Mouse (Mus musculus) large intestine, adult 2 months (tissue): ENCODE data around the gene Ramac. TPM values are rescaled to one million over a fixed set of nuclear protein-coding genes. Genes with fewer than 3 reads are reported as not detected.
A peak's percentile ranks its signal among the peaks of the same experiment; 100 is the strongest.

ENCODE experiments used
- DNase-seq: peaks from one replicate; pipeline ENCODE4 v3.0.0-alpha.2; 2012; ENCODE audit warnings: low read depth, low spot score
- WGBS: fragments of 180-500 bp; shearing (Covaris S2); methylation state at CpG from one replicate; pipeline ENCODE4 v1.1.7; 2018; 5-methylcytosine and 5-hydroxymethylcytosine counted together
- polyA plus RNA-seq: library from polyadenylated mRNA; depleted of rRNA; stranded (reverse); fragments of >200 nt; gene quantifications from 2 replicates; pipeline ENCODE4 v1.2.3, GENCODE M21; 2012; rRNA removed

The Ramac gene
- polyA plus RNA-seq, 1 experiment: 12.3 TPM

DNA sequence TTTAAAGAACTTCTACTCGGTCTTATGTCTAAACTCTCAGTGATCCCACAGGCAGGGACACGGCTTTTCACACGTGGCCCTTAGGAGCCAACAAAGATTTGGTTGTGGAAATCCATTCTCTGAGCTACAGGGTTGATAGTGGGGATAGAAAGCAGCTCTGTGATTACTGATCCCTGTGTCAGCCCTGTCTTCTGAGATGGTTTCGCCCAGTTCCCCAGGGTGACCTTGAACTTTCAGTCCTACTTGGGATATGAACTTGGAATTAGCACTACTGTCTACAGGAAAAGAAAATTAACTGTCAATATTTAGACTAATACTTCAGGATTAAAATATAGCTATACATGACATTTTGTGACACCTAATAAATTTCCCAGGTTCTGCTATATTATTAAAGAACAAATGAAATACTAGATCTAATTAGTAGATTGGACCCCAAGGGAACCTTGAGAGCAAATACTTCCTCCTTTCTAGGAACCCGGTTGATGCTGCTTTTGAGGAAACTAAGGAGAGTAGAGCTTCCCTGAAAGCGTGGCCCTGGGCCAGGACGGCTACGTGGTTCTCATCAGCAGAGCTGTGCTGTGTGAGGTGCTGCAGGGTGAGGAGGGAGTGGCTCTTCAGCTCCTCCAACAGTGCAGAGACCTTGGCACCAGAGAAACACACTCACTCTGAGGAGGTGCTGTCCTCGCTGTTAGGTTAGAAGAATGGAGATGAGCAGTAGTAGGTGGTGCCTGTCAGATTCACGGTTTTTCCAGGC is 10.2 kb downstream of the Ramac start:
- 42% methylated on average over 10 of the region's 10 CpGs for WGBS
- DNase-seq: peak; percentile 16

DNA sequence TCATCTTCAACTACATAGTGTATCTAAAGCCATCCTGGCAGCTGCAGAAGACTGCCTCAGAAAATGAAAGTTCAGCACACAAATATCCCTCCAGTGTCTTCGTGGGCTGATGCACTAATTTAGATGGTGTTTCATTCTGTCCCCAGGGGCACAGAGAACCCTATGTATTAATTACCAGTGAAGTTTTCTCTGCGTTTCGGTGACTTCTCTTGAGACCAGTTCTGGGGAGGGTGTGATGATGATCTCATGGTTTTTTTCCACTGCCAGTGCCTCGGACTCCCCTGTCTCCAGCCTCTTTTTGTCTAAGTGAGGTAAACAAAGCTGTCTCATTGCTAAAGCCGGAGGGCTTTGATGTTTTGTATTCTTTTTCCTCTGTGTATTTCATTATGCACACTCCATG is 12.6 kb downstream of the Ramac start:
- 69% methylated on average over 5 of the region's 5 CpGs for WGBS

DNA sequence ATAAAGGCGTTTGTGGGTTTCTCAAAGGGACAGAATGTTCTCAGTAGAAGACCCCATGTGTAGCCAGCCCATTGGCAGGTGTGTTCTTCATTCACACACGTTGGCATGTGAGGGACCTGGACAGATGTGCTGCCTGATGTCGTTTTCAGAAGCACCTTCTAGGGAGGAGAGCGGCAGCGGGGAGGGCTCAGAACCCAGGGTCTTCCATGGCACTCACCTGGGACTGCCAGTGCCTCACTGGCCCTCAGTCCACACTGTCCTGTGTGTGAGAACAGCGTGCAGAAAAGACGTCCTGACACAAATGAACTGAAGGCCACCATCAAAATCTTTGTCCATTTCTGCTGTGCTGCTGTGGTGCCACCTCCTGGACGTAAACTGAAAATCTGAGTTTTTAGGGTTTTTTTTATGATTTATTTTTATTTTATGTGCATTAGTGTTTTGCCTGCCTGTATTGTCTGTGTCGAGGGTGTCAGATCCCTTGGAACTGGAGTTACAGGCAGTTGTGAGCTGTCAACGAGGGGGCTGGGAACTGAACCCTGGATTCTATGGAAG is 15.0 kb downstream of the Ramac start:
- 65% methylated on average over 10 of the region's 10 CpGs for WGBS

More for the DNA sequence above, 12.6 kb downstream of the Ramac start:
- DNase-seq: no peak

DNA sequence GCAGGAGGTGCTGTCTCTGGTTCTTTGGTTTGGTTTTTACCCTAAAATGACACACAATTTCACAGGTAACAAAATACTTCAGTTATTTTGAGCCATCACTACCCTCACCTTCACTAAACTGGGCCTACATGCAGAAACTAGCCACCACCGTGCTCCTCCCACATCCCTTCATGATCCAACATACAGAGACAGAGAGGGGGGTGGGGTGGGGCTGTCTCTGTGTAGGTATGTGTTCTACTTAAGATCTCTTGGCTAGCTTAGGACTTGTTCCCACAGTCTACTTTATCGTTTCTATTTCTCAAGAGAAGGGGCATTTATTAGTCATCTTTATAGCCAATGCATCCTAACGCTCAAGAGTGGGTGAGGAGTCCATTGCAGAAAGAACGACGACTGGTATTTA is 25.8 kb downstream of the Ramac start:
- WGBS: 2% methylated on average over 5 of the region's 5 CpGs
- DNase-seq: peak; percentile 11

More for the DNA sequence above, 15.0 kb downstream of the Ramac start:
- no peak for DNase-seq

DNA sequence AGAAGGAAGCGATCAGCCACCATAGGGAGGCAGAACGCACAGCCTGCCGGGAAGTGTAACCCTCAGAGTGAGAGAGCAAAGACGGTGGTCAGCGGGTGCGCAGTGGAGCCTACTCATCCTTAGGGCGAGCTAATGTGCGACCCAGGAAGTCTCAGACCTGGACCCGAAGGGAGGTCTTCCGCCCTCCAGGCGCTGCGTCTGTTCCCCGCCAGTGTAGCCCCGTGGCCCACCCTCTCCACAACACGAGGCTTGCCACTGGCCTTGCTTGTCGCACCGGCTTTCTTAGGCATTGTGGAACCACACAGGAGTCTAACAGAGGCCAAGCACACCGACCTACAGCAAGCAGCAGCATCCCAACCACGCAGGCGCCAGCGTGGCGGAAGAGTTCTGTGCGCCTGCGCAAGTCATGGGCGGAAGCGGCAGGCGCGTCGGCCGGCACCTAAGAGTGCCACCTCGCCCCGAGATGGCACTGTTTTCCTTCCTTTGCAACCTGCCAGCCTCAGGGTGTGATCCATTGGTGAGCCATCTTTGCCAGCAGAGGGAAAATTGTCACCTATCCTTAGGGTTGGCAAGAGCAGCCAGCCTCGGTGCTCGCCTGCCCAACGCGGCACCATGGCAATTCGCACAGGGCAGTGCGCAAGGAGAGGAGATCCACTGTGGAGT is 26.5 kb downstream of the Ramac start, which contains the start of gene 3110040N11Rik:
3110040N11Rik (minus strand) TSS at position 384 of the 663 bp plus-strand sequence.
- peak; percentile 77 for DNase-seq
- WGBS: under 1% methylated on average over 38 of the region's 38 CpGs

DNA sequence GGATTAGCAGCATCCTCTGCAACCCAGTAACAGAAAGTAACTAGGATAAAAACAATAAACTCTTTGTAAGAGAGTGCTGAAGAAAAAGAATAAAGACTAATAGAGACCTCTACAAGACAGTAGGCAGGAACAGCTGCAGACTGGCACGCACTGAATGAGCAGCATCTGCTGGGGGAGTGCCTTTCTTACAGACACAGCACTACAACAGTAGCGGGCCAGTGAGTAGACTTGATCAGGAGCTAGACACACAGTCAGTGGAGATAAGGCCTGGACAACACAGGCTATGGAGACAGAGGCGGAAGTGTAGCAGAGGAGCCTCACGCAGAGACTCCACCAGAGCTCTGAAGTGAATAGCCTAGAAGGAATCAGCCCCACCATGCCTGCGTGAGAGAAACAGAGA is 43.3 kb downstream of the Ramac start:
- 91% methylated on average over 5 of the region's 5 CpGs for WGBS
- DNase-seq: no peak

Other genes starting within 250 kb of the Ramac start
- gene Fsd2, start 196.0 kb upstream of the Ramac start, polyA plus RNA-seq: 0.04 and 0.18 TPM in 2 replicates
- gene Whamm, start 191.7 kb upstream of the Ramac start, polyA plus RNA-seq: 18.5 and 22.4 TPM in 2 replicates
- gene Homer2, start 55.4 kb upstream of the Ramac start, polyA plus RNA-seq: 13.8 and 18.7 TPM in 2 replicates
- 33.4 and 33.5 TPM in 2 replicates for gene 3110040N11Rik, start 26.6 kb downstream of the Ramac start, polyA plus RNA-seq
- gene Btbd1, start 66.5 kb downstream of the Ramac start, polyA plus RNA-seq: 16.1 and 21.7 TPM in 2 replicates
- not detected in 2 replicates for gene Gm10160, start 92.9 kb downstream of the Ramac start, polyA plus RNA-seq
- 32.3 and 43.5 TPM in 2 replicates for gene Tm6sf1, start 96.1 kb downstream of the Ramac start, polyA plus RNA-seq
- 0.67 and 0.93 TPM in 2 replicates for gene Hdgfl3, start 171.5 kb downstream of the Ramac start, polyA plus RNA-seq
- gene Bnc1, start 229.4 kb downstream of the Ramac start, polyA plus RNA-seq: 0.15 and 0.37 TPM in 2 replicates